Comparison of ENCODE assay signal across 35 mouse cellular contexts in genomic region chr13:47099265-47099664, GRCm38 (mm10).
"Had no signal": no experiment of that assay in that cellular context is flagged by ENCODE, and none has a peak within 500 bp of the region (broad histone marks: within the 10 kb centered on the region; RNA-seq: fewer than 3 reads in every experiment).

No protein-coding gene starts in this region.

- H3K4me3 ChIP-seq: heart, embryonic 10.5 days; heart, embryonic 12.5 days; heart, embryonic 13.5 days; heart, embryonic 15.5 days; hindbrain, embryonic 10.5 days; hindbrain, embryonic 12.5 days; hindbrain, embryonic 13.5 days; hindbrain, embryonic 15.5 days; intestine, embryonic 15.5 days; kidney, embryonic 15.5 days; layer of hippocampus, adult 2 months had no signal

- H3K9me3 ChIP-seq: heart, embryonic 10.5 days; heart, embryonic 12.5 days; heart, embryonic 13.5 days; heart, embryonic 15.5 days; hindbrain, embryonic 10.5 days; hindbrain, embryonic 12.5 days; hindbrain, embryonic 13.5 days; hindbrain, embryonic 15.5 days; intestine, embryonic 15.5 days; kidney, embryonic 15.5 days had no signal

- H3K27me3 ChIP-seq: heart, embryonic 12.5 days; heart, embryonic 13.5 days; heart, embryonic 15.5 days; hindbrain, embryonic 12.5 days; hindbrain, embryonic 13.5 days; hindbrain, embryonic 15.5 days; intestine, embryonic 15.5 days; kidney, embryonic 15.5 days had no signal

- H3K9ac ChIP-seq: heart, embryonic 12.5 days; heart, embryonic 13.5 days; heart, embryonic 15.5 days; hindbrain, embryonic 12.5 days; hindbrain, embryonic 13.5 days; hindbrain, embryonic 14.5 days; hindbrain, embryonic 15.5 days; intestine, embryonic 15.5 days; kidney, embryonic 15.5 days had no signal

- ATAC-seq: hindbrain, embryonic 16.5 days; hindbrain, postnatal 0 days; inflammation-experienced regulatory T-cells, adult 6 months; intestine, embryonic 15.5 days; intestine, embryonic 16.5 days; intestine, postnatal 0 days had no signal

- DNase-seq: heart, postnatal 10 days; heart, postnatal 14 days; heart, postnatal 36 days; heart, postnatal 4 days; kidney, adult 11 months; kidney, adult 18-20 months; kidney, adult 2 months; kidney, adult 8-10 months; kidney, adult 9 months; kidney, postnatal 10 days; kidney, postnatal 14 days; kidney, postnatal 25 days; kidney, postnatal 36 days; kidney, postnatal 4 days; layer of hippocampus, adult 9-11 months; layer of hippocampus, postnatal 36 days had no signal

- H3K4me2 ChIP-seq: heart, embryonic 11.5 days; heart, embryonic 12.5 days; heart, embryonic 13.5 days; heart, embryonic 15.5 days; hindbrain, embryonic 12.5 days; hindbrain, embryonic 13.5 days; hindbrain, embryonic 14.5 days; hindbrain, embryonic 15.5 days; intestine, embryonic 15.5 days; kidney, embryonic 15.5 days had no signal

- H3K27ac ChIP-seq: heart, embryonic 10.5 days; heart, embryonic 13.5 days; heart, embryonic 15.5 days; hindbrain, embryonic 10.5 days; hindbrain, embryonic 12.5 days; hindbrain, embryonic 13.5 days; hindbrain, embryonic 14.5 days; hindbrain, embryonic 15.5 days; hindbrain, postnatal 0 days; intestine, embryonic 15.5 days; kidney, embryonic 15.5 days; kidney, postnatal 0 days; layer of hippocampus, adult 2 months had no signal
